Comparison of ENCODE assay signal across 8 mouse cellular contexts in the genomic region with DNA sequence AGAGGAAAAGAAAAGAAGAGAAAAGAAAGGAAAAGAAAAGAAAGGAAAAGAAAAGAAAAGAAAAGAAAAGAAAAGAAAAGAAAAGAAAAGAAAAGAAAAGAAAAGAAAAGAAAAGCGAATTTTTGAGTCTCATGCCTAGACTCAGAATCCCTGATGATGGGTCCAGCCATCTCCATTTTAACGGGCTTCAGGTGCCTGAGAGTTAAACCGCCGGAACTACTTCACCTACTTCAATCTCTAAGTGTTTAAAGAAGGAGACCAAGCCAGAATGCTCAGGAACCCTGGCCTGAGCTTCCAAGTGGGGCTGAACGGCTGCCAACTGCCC. TPM values are rescaled to one million over a fixed set of nuclear protein-coding genes. Genes with fewer than 3 reads are reported as not detected.
A peak's percentile ranks its signal among the peaks of the same experiment; 100 is the strongest.
DNase-seq lines count a peak whose midpoint lies in the region; ATAC-seq and TF ChIP-seq lines count a peak whose summit lies in the region.
"Not testable (repeated sequence)": the region's sequence is repeated elsewhere in the genome, so short reads cannot be mapped to it uniquely, and the experiment has no call there.

No protein-coding gene starts in this region.

- DNase-seq in forebrain, embryonic 11.5 days (ENCODE audit: low spot score); limb, embryonic 11.5 days (ENCODE audit: low spot score): not testable (repeated sequence)

- not testable (repeated sequence) for H3K9me3 ChIP-seq in forebrain, embryonic 11.5 days (ENCODE audit: control insufficient read depth, low read length); heart, embryonic 13.5 days; limb, embryonic 11.5 days (ENCODE audit: control insufficient read depth, low read length); lung, embryonic 15.5 days

- not testable (repeated sequence) for ATAC-seq in forebrain, embryonic 11.5 days (replicated peaks; ENCODE audit: low FRiP score); heart, embryonic 13.5 days (ENCODE audit: extremely low read depth, insufficient number of reproducible peaks, low FRiP score, low TSS enrichment); lung, embryonic 15.5 days (ENCODE audit: borderline replicate concordance, extremely low read depth, low FRiP score, low TSS enrichment)
- peak; percentile 27 for ATAC-seq in inflammation-experienced regulatory T-cells, adult 6 months
- peak; percentile 17; the same call in 1 of the 2 replicates for ATAC-seq in limb, embryonic 11.5 days (ENCODE audit: insufficient number of reproducible peaks, low FRiP score, low TSS enrichment, low read depth)

- H3K4me3 ChIP-seq in bone marrow macrophage, adult 2 months (ENCODE audit: insufficient read depth, low read length) = peak overlapping the region; percentile 64
- peak overlapping the region; percentile 61 for H3K4me3 ChIP-seq in forebrain, embryonic 11.5 days (ENCODE audit: low read depth, low read length)
- H3K4me3 ChIP-seq in heart, embryonic 13.5 days = peak overlapping the region; percentile 69
- H3K4me3 ChIP-seq in limb, embryonic 11.5 days (ENCODE audit: low read depth, low read length) = peak overlapping the region; percentile 53
- peak overlapping the region; percentile 57 for H3K4me3 ChIP-seq in lung, embryonic 15.5 days
- H3K4me3 ChIP-seq in myocyte = peak overlapping the region; percentile 20
- peak overlapping the region; percentile 95 for H3K4me3 ChIP-seq in testis, adult 2 months (ENCODE audit: control insufficient read depth, low read depth, low read length)

- H3K27me3 ChIP-seq in forebrain, embryonic 11.5 days (ENCODE audit: control insufficient read depth, insufficient read depth, low read length); limb, embryonic 11.5 days (ENCODE audit: control insufficient read depth, insufficient read depth, low read length); lung, embryonic 15.5 days; myocyte (ENCODE audit: control insufficient read depth, insufficient read depth, insufficient read length); testis, adult 2 months (ENCODE audit: control insufficient read depth, insufficient read depth, low read length): not testable (repeated sequence)
- H3K27me3 ChIP-seq in heart, embryonic 13.5 days (replicated peaks) = peaks cover 18% of the 10 kb centered on the region

- peak overlapping the region; percentile 80 for H3K9ac ChIP-seq in forebrain, embryonic 11.5 days (ENCODE audit: low read length)
- H3K9ac ChIP-seq in heart, embryonic 13.5 days = peak overlapping the region; percentile 77
- H3K9ac ChIP-seq in limb, embryonic 11.5 days (ENCODE audit: low read length) = peak overlapping the region; percentile 85
- H3K9ac ChIP-seq in lung, embryonic 15.5 days = 0 out of 2 replicates have a peak overlapping the region, but pooled peaks have one; percentile 52

- H3K79me2 ChIP-seq in myocyte (ENCODE audit: control insufficient read depth, insufficient read depth) = not testable (repeated sequence)

- TF ChIP-seq POLR2A in bone marrow macrophage, adult 2 months (IDR thresholded peaks at IDR 0.05; ENCODE audit: borderline replicate concordance, low read depth, low read length); myocyte (IDR thresholded peaks at IDR 0.05; ENCODE audit: insufficient read length, low read depth); testis, adult 2 months (IDR thresholded peaks at IDR 0.05; ENCODE audit: control insufficient read depth, low read depth, low read length): not testable (repeated sequence)

- H3ac ChIP-seq in myocyte (ENCODE audit: control insufficient read depth, insufficient read length) = not testable (repeated sequence)

- not testable (repeated sequence) for H3K27ac ChIP-seq in bone marrow macrophage, adult 2 months (ENCODE audit: insufficient read depth, low read depth, low read length); forebrain, embryonic 11.5 days (ENCODE audit: low read depth, low read length); heart, embryonic 13.5 days (replicated peaks); limb, embryonic 11.5 days (replicated peaks; ENCODE audit: low read depth, low read length); lung, embryonic 15.5 days
- peak overlapping the region; percentile 95 for H3K27ac ChIP-seq in testis, adult 2 months (ENCODE audit: control insufficient read depth, insufficient read depth, low read depth, low read length)

- not testable (repeated sequence) for H3K4me1 ChIP-seq in bone marrow macrophage, adult 2 months (ENCODE audit: control insufficient read depth, insufficient read depth, low read length); forebrain, embryonic 11.5 days (replicated peaks; ENCODE audit: control insufficient read depth, insufficient read depth, low read length); heart, embryonic 13.5 days; limb, embryonic 11.5 days (ENCODE audit: control insufficient read depth, insufficient read depth, low read length)
- H3K4me1 ChIP-seq in lung, embryonic 15.5 days = peaks cover 11% of the 10 kb centered on the region
- peaks cover 15% of the 10 kb centered on the region for H3K4me1 ChIP-seq in testis, adult 2 months (ENCODE audit: control insufficient read depth, insufficient read depth, low read length)

- H3K4me2 ChIP-seq in forebrain, embryonic 11.5 days (ENCODE audit: low read depth, low read length, severe bottlenecking) = peak overlapping the region; percentile 92
- H3K4me2 ChIP-seq in heart, embryonic 13.5 days = peak overlapping the region; percentile 88
- peak overlapping the region; percentile 88 for H3K4me2 ChIP-seq in limb, embryonic 11.5 days (ENCODE audit: low read depth, severe bottlenecking)
- peak overlapping the region; percentile 92 for H3K4me2 ChIP-seq in lung, embryonic 15.5 days
- H3K4me2 ChIP-seq in myocyte (ENCODE audit: low read depth) = peak overlapping the region; percentile 71

- not testable (repeated sequence) for H3K36me3 ChIP-seq in forebrain, embryonic 11.5 days (ENCODE audit: control insufficient read depth, insufficient read depth, low read length); heart, embryonic 13.5 days; limb, embryonic 11.5 days (ENCODE audit: control insufficient read depth, insufficient read depth, low read length); lung, embryonic 15.5 days; myocyte (ENCODE audit: control insufficient read depth, insufficient read depth); testis, adult 2 months (ENCODE audit: control insufficient read depth, insufficient read depth, low read length)

- TF ChIP-seq CTCF in bone marrow macrophage, adult 2 months (IDR thresholded peaks at IDR 0.05; ENCODE audit: low read depth, low read length); testis, adult 2 months (IDR thresholded peaks at IDR 0.05; ENCODE audit: control insufficient read depth, insufficient read depth, insufficient replicate concordance, low read depth, low read length): not testable (repeated sequence)

- 7% methylated on average over 5 of the region's 5 CpGs for WGBS in forebrain, embryonic 11.5 days
- 6% methylated on average over 5 of the region's 5 CpGs for WGBS in heart, embryonic 13.5 days
- 6% methylated on average over 5 of the region's 5 CpGs for WGBS in limb, embryonic 11.5 days
- WGBS in lung, embryonic 15.5 days = 2% methylated on average over 5 of the region's 5 CpGs

RNA-seq across cellular contexts. Expression of a gene that starts 0.3 kb away (rescaled TPM):
- not detected in 2 replicates for polyA plus RNA-seq in bone marrow macrophage, adult 2 months (2012; ENCODE audit: insufficient read depth, insufficient read length, missing spikeins)
- 0.79 and 1.1 TPM in 2 replicates for polyA plus RNA-seq in forebrain, embryonic 11.5 days (2014; fragmentation: Nextera tagmentation; extraction: Ambion mirVana)
- 0.13 and 0.18 TPM in 2 replicates for polyA plus RNA-seq in heart, embryonic 13.5 days (2015; fragmentation: Nextera tagmentation; extraction: Ambion mirVana)
- polyA plus RNA-seq in inflammation-experienced regulatory T-cells, adult 6 months (2017; shearing (Covaris generic)) = 1 to 10 TPM in 2 of 3 experiments, not detected in 1; 1.1 to 1.9 TPM
- 0.44 and 0.48 TPM in 2 replicates for polyA plus RNA-seq in limb, embryonic 11.5 days (2014; fragmentation: Nextera tagmentation; extraction: Ambion mirVana)
- polyA plus RNA-seq in lung, embryonic 15.5 days (2015; fragmentation: Nextera tagmentation; extraction: Ambion mirVana) = 1.8 and 2.3 TPM in 2 replicates
- not detected for polyA plus RNA-seq in myocyte (2012; fragmentation: generic; extraction: Trizol)
- 50.2 and 56.5 TPM in 2 replicates for polyA plus RNA-seq in testis, adult 2 months (2012; rRNA removed)

Comparison
In these comparisons a context has a peak if more than half of its experiments do, and no peak if none do; other contexts are left out.
1. H3K4me3 ChIP-seq: peak in every context shown above with its lines; median percentile 95 in testis, adult 2 months; 69 in heart, embryonic 13.5 days; 64 in bone marrow macrophage, adult 2 months; 61 in forebrain, embryonic 11.5 days; 57 in lung, embryonic 15.5 days; 53 in limb, embryonic 11.5 days; 20 in myocyte.
2. RNA of a gene that starts 0.3 kb away (polyA plus RNA-seq): 50.2 to 56.5 TPM in testis, adult 2 months; 1.8 to 2.3 TPM in lung, embryonic 15.5 days, 1.1 to 1.9 TPM in inflammation-experienced regulatory T-cells, adult 6 months, 0.79 to 1.1 TPM in forebrain, embryonic 11.5 days, 0.44 to 0.48 TPM in limb, embryonic 11.5 days, 0.13 to 0.18 TPM in heart, embryonic 13.5 days, not detected in bone marrow macrophage, adult 2 months and not detected in myocyte (single experiment); every median in the first group is over 10 times any median in the second.
3. Peak in every context shown above with its lines, with median percentiles within 50 percentile points of each other: H3K4me2 ChIP-seq and H3K9ac ChIP-seq.